Comparison of ENCODE assay signal across 8 mouse cellular contexts in genomic region chr8:123514781-123515539, GRCm38 (mm10). TPM values are rescaled to one million over a fixed set of nuclear protein-coding genes. Genes with fewer than 3 reads are reported as not detected.
DNase-seq lines count a peak whose midpoint lies in the region; ATAC-seq and TF ChIP-seq lines count a peak whose summit lies in the region.

Gene Dbndd1, minus strand, starts transcription at chr8:123515463.

- peak within 1 kb of the TSS; percentile 60 for H3K9ac ChIP-seq in kidney, postnatal 0 days (ENCODE audit: low read depth, low read length)
- peak within 1 kb of the TSS; percentile 28; the same call in 1 of the 2 replicates for H3K9ac ChIP-seq in liver, embryonic 11.5 days (ENCODE audit: low read depth, low read length)
- H3K9ac ChIP-seq in neural tube, embryonic 13.5 days: peak within 1 kb of the TSS; percentile 96

- H3K9me3 ChIP-seq in kidney, postnatal 0 days (replicated peaks; ENCODE audit: low read length): no peaks in the 10 kb centered on the region
- no peaks in the 10 kb centered on the region for H3K9me3 ChIP-seq in liver, embryonic 11.5 days (ENCODE audit: control insufficient read depth, low read length)
- no peaks in the 10 kb centered on the region for H3K9me3 ChIP-seq in neural tube, embryonic 13.5 days

- no peak within 1 kb of the TSS for H3K27ac ChIP-seq in kidney, postnatal 0 days
- no peak within 1 kb of the TSS for H3K27ac ChIP-seq in liver, embryonic 11.5 days (ENCODE audit: low read depth, low read length)
- peak within 1 kb of the TSS; percentile 96 for H3K27ac ChIP-seq in neural tube, embryonic 13.5 days (replicated peaks)

- H3K4me1 ChIP-seq in kidney, postnatal 0 days (replicated peaks; ENCODE audit: insufficient read depth, low read length): peaks cover 5% of the 10 kb centered on the region; the same call in 1 of the 2 replicates
- peaks cover 11% of the 10 kb centered on the region for H3K4me1 ChIP-seq in liver, embryonic 11.5 days (replicated peaks; ENCODE audit: control insufficient read depth, insufficient read depth, low read length)
- H3K4me1 ChIP-seq in neural tube, embryonic 13.5 days (replicated peaks): peaks cover 47% of the 10 kb centered on the region

- H3K4me3 ChIP-seq in kidney, postnatal 0 days (replicated peaks; ENCODE audit: low read depth, low read length): peak within 1 kb of the TSS; percentile 60
- peak within 1 kb of the TSS; percentile 66 for H3K4me3 ChIP-seq in liver, embryonic 11.5 days (ENCODE audit: low read depth, low read length)
- peak within 1 kb of the TSS; percentile 85 for H3K4me3 ChIP-seq in neural tube, embryonic 13.5 days

- no peaks in the 10 kb centered on the region for H3K36me3 ChIP-seq in kidney, postnatal 0 days (ENCODE audit: insufficient read depth, low read length)
- no peaks in the 10 kb centered on the region for H3K36me3 ChIP-seq in liver, embryonic 11.5 days (ENCODE audit: control insufficient read depth, insufficient read depth, low read length)
- H3K36me3 ChIP-seq in neural tube, embryonic 13.5 days: peaks cover 16% of the 10 kb centered on the region

- peaks cover 14% of the 10 kb centered on the region; the same call in 1 of the 2 replicates for H3K27me3 ChIP-seq in kidney, postnatal 0 days (ENCODE audit: insufficient read depth, low read length)
- peaks cover 54% of the 10 kb centered on the region for H3K27me3 ChIP-seq in liver, embryonic 11.5 days (replicated peaks; ENCODE audit: control insufficient read depth, insufficient read depth, low read length)
- peaks cover 6% of the 10 kb centered on the region; the same call in 1 of the 2 replicates for H3K27me3 ChIP-seq in neural tube, embryonic 13.5 days

- WGBS in kidney, postnatal 0 days: under 1% methylated on average over 43 of the region's 63 CpGs
- WGBS in liver, embryonic 11.5 days: 2% methylated on average over 63 of the region's 63 CpGs
- WGBS in neural tube, embryonic 13.5 days: under 1% methylated on average over 57 of the region's 63 CpGs

- H3K4me2 ChIP-seq in kidney, postnatal 0 days (ENCODE audit: low read length): peak within 1 kb of the TSS; percentile 98
- peak within 1 kb of the TSS; percentile 96 for H3K4me2 ChIP-seq in liver, embryonic 11.5 days
- peak within 1 kb of the TSS; percentile 70 for H3K4me2 ChIP-seq in neural tube, embryonic 13.5 days

- no peak for ATAC-seq in kidney, postnatal 0 days (replicated peaks; ENCODE audit: low FRiP score, low read depth)
- no peak for ATAC-seq in liver, embryonic 11.5 days (replicated peaks; ENCODE audit: low FRiP score)
- ATAC-seq in neural tube, embryonic 13.5 days (ENCODE audit: low read depth): peak; percentile 68

- peak; percentile 8 to 24 for DNase-seq in lung, adult 18-20 months
- no peak for DNase-seq in lung, postnatal 25 days (ENCODE audit: low spot score)
- peak; percentile 90 for DNase-seq in cerebellum, postnatal 10 days
- DNase-seq in gastrocnemius, postnatal 25 days: peak; percentile 19
- DNase-seq in kidney, postnatal 0 days (ENCODE audit: low spot score): peak; percentile 60
- peak; percentile 64 for DNase-seq in liver, embryonic 11.5 days (ENCODE audit: low spot score)
- DNase-seq in thymus, postnatal 14 days: peak; percentile 92

- 0 out of 2 replicates have a peak, but pooled peaks have one; percentile 14 for TF ChIP-seq CTCF in kidney, postnatal 0 days (IDR thresholded peaks at IDR 0.05; ENCODE audit: low read depth)

RNA-seq across cellular contexts. Expression of gene Dbndd1, which starts in this region (rescaled TPM):
- total RNA-seq in gastrocnemius, postnatal 25 days (2021): not detected
- polyA plus RNA-seq in kidney, postnatal 0 days (2015; fragmentation: Nextera tagmentation; extraction: Ambion mirVana): 2.4 and 3.3 TPM in 2 replicates
- polyA plus RNA-seq in liver, embryonic 11.5 days (2014; fragmentation: Nextera tagmentation; extraction: Ambion mirVana): 1.5 and 1.6 TPM in 2 replicates
- 68.6 and 84.2 TPM in 2 replicates for polyA plus RNA-seq in neural tube, embryonic 13.5 days (2015; fragmentation: Nextera tagmentation; extraction: Ambion mirVana)

Comparison
In these comparisons a context has a peak if more than half of its experiments do, and no peak if none do; other contexts are left out.
1. RNA of gene Dbndd1 (polyA plus RNA-seq): 68.6 to 84.2 TPM in neural tube, embryonic 13.5 days; 2.4 to 3.3 TPM in kidney, postnatal 0 days and 1.5 to 1.6 TPM in liver, embryonic 11.5 days; every median in the first group is over 10 times any median in the second.
2. Peak in DNase-seq in gastrocnemius, postnatal 25 days; RNA of the gene not detected or under 1 TPM.
3. H3K9ac ChIP-seq: peak in every context shown above with its lines; median percentile 96 in neural tube, embryonic 13.5 days; 60 in kidney, postnatal 0 days; 28 in liver, embryonic 11.5 days.
4. Peak in every context shown above with its lines, with median percentiles within 50 percentile points of each other: H3K4me2 ChIP-seq and H3K4me3 ChIP-seq.